Mouse (Mus musculus) liver, embryonic 11.5 days (tissue): ENCODE data around the gene Fahd1. TPM values are rescaled to one million over a fixed set of nuclear protein-coding genes. Genes with fewer than 3 reads are reported as not detected.
A peak's percentile ranks its signal among the peaks of the same experiment; 100 is the strongest.

Source experiments
- ATAC-seq: fragments of 200-750 bp; cut with Nextera tagmentation; replicated peaks from 2 replicates; pipeline ENCODE4 v1.8.0; 2017; ENCODE audit warnings: moderate number of reproducible peaks, mild to moderate bottlenecking, moderate TSS enrichment, moderate library complexity; ENCODE audit not compliant: low FRiP score
- DNase-seq: peaks from one replicate; pipeline ENCODE4 v3.0.0-alpha.2; 2017; ENCODE audit warnings: low spot score
- H3K27ac ChIP-seq: fragments of 300-500 bp; sonication (generic); 2 replicates; pipeline ENCODE4 v1.5.1; 2014; ENCODE audit warnings: mild to moderate bottlenecking, low read depth, low read length, control low read depth
- H3K27me3 ChIP-seq: fragments of 300-500 bp; sonication (generic); replicated peaks from 2 replicates; pipeline ENCODE4 v1.6.1; 2014; ENCODE audit warnings: low read length, mixed read lengths; ENCODE audit not compliant: control insufficient read depth, insufficient read depth
- H3K36me3 ChIP-seq: fragments of 300-500 bp; sonication (generic); 2 replicates; pipeline ENCODE4 v1.6.1; 2014; ENCODE audit warnings: mild to moderate bottlenecking, low read length, moderate library complexity, mixed read lengths; ENCODE audit not compliant: control insufficient read depth, insufficient read depth
- H3K4me1 ChIP-seq: fragments of 300-500 bp; sonication (generic); replicated peaks from 2 replicates; pipeline ENCODE4 v1.6.1; 2014; ENCODE audit warnings: low read length, mixed read lengths; ENCODE audit not compliant: control insufficient read depth, insufficient read depth
- H3K4me2 ChIP-seq: fragments of 300-500 bp; sonication (generic); 2 replicates; pipeline ENCODE4 v1.6.1; 2014; ENCODE audit warnings: mild to moderate bottlenecking, control low read depth, moderate library complexity
- H3K4me3 ChIP-seq: fragments of 300-500 bp; sonication (generic); 2 replicates; pipeline ENCODE4 v1.5.1; 2014; ENCODE audit warnings: low read depth, low read length, control low read depth
- H3K9ac ChIP-seq: fragments of 300-500 bp; sonication (generic); 2 replicates; pipeline ENCODE4 v1.6.1; 2014; ENCODE audit warnings: low read depth, low read length, control low read depth
- H3K9me3 ChIP-seq: fragments of 300-500 bp; sonication (generic); 2 replicates; pipeline ENCODE4 v1.6.1; 2016; ENCODE audit warnings: low read length, inconsistent platforms, mixed read lengths; ENCODE audit not compliant: control insufficient read depth
- WGBS: fragments of 180-500 bp; shearing (Covaris S2); extraction: QIAGEN DNeasy Blood & Tissue Kit; methylation state at CpG from one replicate; pipeline ENCODE4 v1.1.7; 2014; 5-methylcytosine and 5-hydroxymethylcytosine counted together
- polyA plus RNA-seq: library from polyadenylated mRNA; unstranded; fragments of >200 nt; fragmentation: Nextera tagmentation; extraction: Ambion mirVana; gene quantifications from 2 replicates; pipeline ENCODE4 v1.2.1, GENCODE M21; 2014

Gene Fahd1
- polyA plus RNA-seq, 1 experiment from 2014 or later: 38.6 TPM

DNA sequence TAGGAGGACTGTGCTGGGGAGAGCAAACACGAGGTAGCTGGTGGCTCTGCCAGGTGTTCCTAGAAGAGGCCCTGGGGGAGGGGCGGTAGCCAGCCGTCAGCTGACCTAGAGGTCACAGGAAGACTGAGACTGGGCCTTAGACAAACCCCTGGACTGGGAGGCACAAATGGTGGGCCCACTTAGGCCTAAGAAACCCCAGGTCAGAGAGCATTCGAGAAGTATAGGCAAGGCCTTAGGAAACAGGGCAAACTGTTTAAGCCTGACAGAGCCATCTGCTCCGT lies 27.9 kb upstream of the Fahd1 start:
- H3K9me3 ChIP-seq: no peaks in the 10 kb centered on the region
- 37% methylated on average over 5 of the region's 5 CpGs for WGBS
- peak overlapping the region; percentile 41; the same call in 1 of the 2 replicates for H3K9ac ChIP-seq
- H3K4me3 ChIP-seq: peak overlapping the region; percentile 12; the same call in 1 of the 2 replicates
- H3K36me3 ChIP-seq: peaks cover 3% of the 10 kb centered on the region; the same call in 1 of the 2 replicates
- H3K4me1 ChIP-seq: 0 out of 2 replicates have a peak, but pooled peaks cover 3% of the 10 kb centered on the region
- ATAC-seq (peak; percentile 32; the same call in 1 of the 2 replicates), DNase-seq (no peak)
- no peaks in the 10 kb centered on the region for H3K27me3 ChIP-seq
- peak overlapping the region; percentile 41 for H3K4me2 ChIP-seq
- peak overlapping the region; percentile 73; the same call in 1 of the 2 replicates for H3K27ac ChIP-seq

DNA sequence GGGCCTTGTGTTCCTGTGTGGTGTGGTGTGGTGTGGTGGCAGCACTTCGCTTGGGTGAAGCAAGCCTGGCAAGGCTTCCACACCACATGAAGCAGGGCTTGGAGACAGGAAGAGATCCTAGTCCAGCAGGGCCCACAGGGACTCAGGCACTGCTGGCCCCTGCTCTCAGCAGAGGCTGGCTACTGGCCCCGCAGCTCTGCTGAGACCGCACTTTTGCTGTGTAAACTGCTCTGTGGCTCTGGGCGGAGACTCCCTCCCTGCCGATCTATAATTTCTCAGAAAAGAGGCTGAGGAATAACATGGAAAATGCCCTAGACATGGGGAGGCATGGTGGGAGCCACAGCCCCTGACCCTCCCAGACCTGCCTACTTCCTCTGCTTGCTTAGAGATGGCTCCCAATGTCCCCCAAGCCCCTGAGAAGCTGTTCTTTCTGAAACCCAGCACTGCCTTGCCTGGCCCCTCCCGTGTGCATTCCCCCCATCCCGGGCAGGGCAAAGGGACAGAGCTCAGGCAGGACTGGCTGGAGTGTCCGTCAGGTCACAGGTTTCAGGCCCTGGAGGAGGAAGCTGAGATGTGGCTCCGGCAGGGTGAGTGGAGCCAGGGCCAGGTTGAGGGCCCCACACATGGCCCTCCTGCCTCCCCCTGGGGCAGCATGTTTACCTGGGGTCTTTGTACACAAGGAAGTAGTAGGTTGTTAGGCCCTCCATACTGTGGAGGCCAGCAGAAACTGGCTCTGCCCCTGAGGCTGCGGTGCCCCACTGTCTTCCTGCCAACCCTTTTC lies 27.4 kb upstream of the Fahd1 start:
- Histone ChIP-seq H3K27ac (peak overlapping the region; percentile 73), H3K36me3 (no peaks in the 10 kb centered on the region), H3K4me2 (peak overlapping the region; percentile 41), H3K9ac (peak overlapping the region; percentile 41), H3K27me3 (no peaks in the 10 kb centered on the region), H3K4me1 (0 out of 2 replicates have a peak, but pooled peaks cover 3% of the 10 kb centered on the region), H3K9me3 (no peaks in the 10 kb centered on the region), H3K4me3 (peak overlapping the region; percentile 12; the same call in 1 of the 2 replicates)
- DNase-seq (no peak), ATAC-seq (peak; percentile 10; the same call in 1 of the 2 replicates)
- WGBS: 56% methylated on average over 10 of the region's 10 CpGs

DNA sequence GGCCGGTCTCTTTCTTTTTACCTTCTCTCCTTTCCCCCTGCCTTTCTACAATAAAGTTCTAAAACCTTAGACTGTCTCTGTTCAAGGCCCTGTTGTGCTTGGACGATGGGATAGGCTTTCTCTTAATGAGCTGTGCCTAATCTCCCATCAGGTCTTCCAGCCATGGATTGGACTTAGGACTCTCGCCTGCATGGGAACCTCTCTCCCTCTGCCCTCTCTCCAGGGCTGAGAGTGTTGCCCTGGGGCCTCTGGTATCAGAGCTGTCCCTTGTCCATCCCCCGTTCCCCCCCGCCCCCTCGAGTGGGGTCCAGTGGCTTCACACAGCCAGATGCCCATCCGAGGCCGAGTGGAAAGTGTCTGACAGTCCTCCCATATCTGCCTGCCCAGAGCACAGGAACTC lies 24.8 kb upstream of the Fahd1 start:
- no peak overlapping the region for H3K9ac ChIP-seq
- H3K4me3 ChIP-seq: no peak overlapping the region
- 75% methylated on average over 8 of the region's 8 CpGs for WGBS
- H3K4me1 ChIP-seq: 0 out of 2 replicates have a peak, but pooled peaks cover 3% of the 10 kb centered on the region
- H3K9me3 ChIP-seq: no peaks in the 10 kb centered on the region
- ATAC-seq (no peak), DNase-seq (no peak)
- H3K36me3 ChIP-seq: no peaks in the 10 kb centered on the region
- no peak overlapping the region for H3K27ac ChIP-seq
- no peaks in the 10 kb centered on the region for H3K27me3 ChIP-seq
- H3K4me2 ChIP-seq: no peak overlapping the region

DNA sequence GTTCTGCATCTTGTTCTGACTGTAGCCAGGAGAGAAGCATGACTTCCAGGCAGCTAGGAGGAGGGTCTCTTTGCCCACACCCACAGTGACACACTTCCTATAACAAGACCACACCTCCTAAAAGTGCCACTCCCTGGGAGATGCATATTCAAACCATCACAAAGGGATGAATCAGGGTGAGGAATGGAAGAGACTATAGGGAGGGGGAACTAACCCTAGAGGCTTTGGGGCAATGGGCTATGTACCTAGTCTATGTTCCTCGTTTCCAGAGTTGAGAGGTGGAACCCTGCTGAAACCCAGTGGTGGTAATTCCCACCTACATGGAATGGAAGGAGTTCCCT lies 24.2 kb upstream of the Fahd1 start:
- Histone ChIP-seq H3K4me2 (no peak overlapping the region), H3K36me3 (no peaks in the 10 kb centered on the region), H3K9me3 (no peaks in the 10 kb centered on the region), H3K27me3 (no peaks in the 10 kb centered on the region), H3K9ac (no peak overlapping the region), H3K4me3 (no peak overlapping the region), H3K4me1 (0 out of 2 replicates have a peak, but pooled peaks cover 3% of the 10 kb centered on the region), H3K27ac (no peak overlapping the region)
- no peak for ATAC-seq
- no peak for DNase-seq
- WGBS: 52% methylated on average over 1 of the region's 1 CpGs

DNA sequence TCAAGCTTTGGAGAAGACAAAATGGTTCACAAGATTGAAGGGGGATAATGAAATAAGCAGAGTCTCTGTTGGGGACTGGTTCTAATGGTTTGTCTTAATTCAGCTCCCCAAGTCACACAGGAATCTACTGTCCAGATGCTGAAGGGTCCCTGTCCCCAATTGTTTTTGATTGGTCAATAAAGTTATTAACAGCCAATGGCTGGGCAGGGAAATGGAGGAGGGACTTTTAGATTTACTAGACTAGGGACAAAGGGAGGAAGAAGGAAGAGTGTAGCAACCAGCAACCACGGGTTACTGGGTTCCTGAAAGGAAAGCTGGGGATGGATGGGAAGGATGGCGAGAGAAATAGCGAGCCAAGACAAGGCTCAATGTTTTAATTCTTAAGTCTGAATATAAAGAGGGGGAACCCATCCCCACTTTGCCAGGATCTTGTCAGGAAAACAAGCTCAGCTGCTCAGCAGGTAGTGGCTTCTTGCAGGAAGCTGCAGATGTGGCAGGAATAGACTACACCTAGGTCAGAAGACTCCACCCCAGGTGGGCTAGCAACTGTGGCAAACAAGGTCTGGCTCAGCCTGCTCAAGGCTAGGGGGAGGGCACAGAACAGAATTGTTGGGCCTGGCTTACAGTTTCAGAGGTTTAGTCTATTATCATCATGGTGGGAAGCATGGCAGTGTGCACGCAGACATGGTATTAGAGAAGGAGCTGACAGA lies 23.7 kb upstream of the Fahd1 start:
- Histone ChIP-seq H3K4me3 (no peak overlapping the region), H3K27me3 (no peaks in the 10 kb centered on the region), H3K36me3 (no peaks in the 10 kb centered on the region), H3K4me2 (no peak overlapping the region), H3K9ac (no peak overlapping the region), H3K4me1 (0 out of 2 replicates have a peak, but pooled peaks cover 3% of the 10 kb centered on the region), H3K9me3 (no peaks in the 10 kb centered on the region), H3K27ac (no peak overlapping the region)
- DNase-seq: no peak
- no peak for ATAC-seq
- WGBS: 45% methylated on average over 4 of the region's 4 CpGs

DNA sequence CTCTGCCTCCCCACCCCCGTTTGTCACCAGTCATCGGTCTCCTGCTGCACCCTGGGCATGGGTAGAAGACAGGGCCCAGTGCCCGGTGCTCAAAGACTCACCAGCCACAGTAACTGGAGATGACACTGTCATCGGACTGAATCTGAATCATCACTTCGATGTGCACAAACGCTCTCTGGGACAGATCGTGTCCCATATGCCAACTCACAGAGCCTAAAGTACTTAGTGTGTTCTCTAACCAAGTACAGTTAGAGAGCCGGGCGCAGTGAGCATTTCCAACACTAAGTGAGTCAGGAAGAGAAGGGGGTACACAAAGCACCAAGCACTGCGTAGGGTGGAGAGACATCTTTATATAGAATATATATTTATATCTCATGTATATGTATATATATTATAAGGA lies 17.8 kb upstream of the Fahd1 start:
- ATAC-seq (no peak), DNase-seq (no peak)
- Histone ChIP-seq H3K4me3 (no peak overlapping the region), H3K9me3 (no peaks in the 10 kb centered on the region), H3K4me2 (no peak overlapping the region), H3K27me3 (no peaks in the 10 kb centered on the region), H3K4me1 (no peaks in the 10 kb centered on the region), H3K27ac (no peak overlapping the region), H3K9ac (no peak overlapping the region), H3K36me3 (peaks cover 2% of the 10 kb centered on the region; the same call in 1 of the 2 replicates)
- 93% methylated on average over 10 of the region's 10 CpGs for WGBS

DNA sequence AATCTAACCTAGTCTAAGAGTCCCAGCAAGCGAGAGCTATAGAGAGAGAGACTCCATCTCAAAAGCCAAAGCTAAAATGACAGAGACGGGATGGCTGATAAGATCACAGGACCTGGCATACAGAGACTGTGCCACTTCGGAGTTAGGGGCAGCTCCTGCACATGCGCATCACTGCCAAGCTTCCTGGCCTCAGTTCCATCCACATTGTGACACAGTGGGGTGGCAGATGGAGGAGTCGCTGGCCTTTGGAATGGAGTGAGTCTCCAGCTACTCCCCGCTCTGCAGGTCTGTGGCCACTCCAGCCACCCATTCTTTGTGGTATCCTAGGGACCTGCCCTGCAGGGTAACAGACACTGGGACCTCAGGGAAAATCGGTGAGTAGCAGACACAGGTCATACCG lies 15.6 kb upstream of the Fahd1 start, which contains the start of gene Igfals:
TSS of gene Igfals (plus strand) at position 222 of the 400 bp plus-strand sequence.
- no peak for DNase-seq
- Histone ChIP-seq H3K36me3 (peaks cover 5% of the 10 kb centered on the region; the same call in 1 of the 2 replicates), H3K4me1 (no peaks in the 10 kb centered on the region), H3K9me3 (no peaks in the 10 kb centered on the region), H3K4me3 (no peak within 1 kb of the TSS), H3K4me2 (no peak within 1 kb of the TSS), H3K27ac (no peak within 1 kb of the TSS), H3K9ac (no peak within 1 kb of the TSS), H3K27me3 (no peaks in the 10 kb centered on the region)
- 86% methylated on average over 8 of the region's 8 CpGs for WGBS
- ATAC-seq: no peak

DNA sequence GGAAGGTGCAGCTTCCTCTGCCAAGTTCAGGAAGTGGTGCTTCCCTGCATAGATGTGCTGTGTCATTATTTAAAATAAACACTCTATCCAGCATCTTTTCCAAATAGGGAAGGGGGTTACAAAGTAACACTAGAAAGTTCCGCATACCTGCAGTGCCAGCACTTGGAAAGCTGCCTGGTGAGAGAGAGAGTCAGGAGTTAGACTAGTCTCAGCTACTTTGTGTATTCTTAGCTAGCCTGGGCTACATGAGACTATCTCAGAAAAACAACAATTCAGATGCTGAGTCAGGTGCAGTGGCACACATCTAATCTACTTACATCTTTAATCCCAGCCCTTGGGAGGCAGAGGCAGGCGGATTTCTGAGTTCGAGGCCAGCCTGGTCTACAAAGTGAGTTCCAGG lies 11.6 kb upstream of the Fahd1 start:
- DNase-seq (no peak), ATAC-seq (no peak)
- no peak overlapping the region for H3K4me3 ChIP-seq
- H3K9ac ChIP-seq: no peak overlapping the region
- 91% methylated on average over 3 of the region's 3 CpGs for WGBS
- H3K9me3 ChIP-seq: no peaks in the 10 kb centered on the region
- H3K27me3 ChIP-seq: no peaks in the 10 kb centered on the region
- H3K36me3 ChIP-seq: peaks cover 6% of the 10 kb centered on the region; the same call in 1 of the 2 replicates
- H3K27ac ChIP-seq: no peak overlapping the region
- H3K4me1 ChIP-seq: peaks cover 12% of the 10 kb centered on the region
- no peak overlapping the region for H3K4me2 ChIP-seq
